Mouse (Mus musculus) midbrain, embryonic 14.5 days (tissue): Measurements from ENCODE around the gene Car6. TPM values are rescaled to one million over a fixed set of nuclear protein-coding genes. Genes with fewer than 3 reads are reported as not detected.

ENCODE experiments used
- ATAC-seq: fragments of 200-750 bp; cut with Nextera tagmentation; 2 replicates; pipeline ENCODE4 v1.8.0; 2017; ENCODE audit warnings: moderate number of reproducible peaks, moderate library complexity; ENCODE audit not compliant: low FRiP score, low TSS enrichment
- DNase-seq: peaks from one replicate; pipeline ENCODE4 v3.0.0-alpha.2; 2015
- H3K27ac ChIP-seq: fragments of 300-500 bp; sonication (generic); replicated peaks from 2 replicates; pipeline ENCODE4 v1.5.1; 2014; ENCODE audit warnings: mild to moderate bottlenecking, low read depth, low read length, moderate library complexity
- H3K27me3 ChIP-seq: fragments of 300-500 bp; sonication (generic); 2 replicates; pipeline ENCODE4 v1.6.1; 2014; ENCODE audit warnings: low read length, control low read depth, mixed read lengths; ENCODE audit not compliant: control insufficient read depth, insufficient read depth
- H3K36me3 ChIP-seq: fragments of 300-500 bp; sonication (generic); 2 replicates; pipeline ENCODE4 v1.6.1; 2014; ENCODE audit warnings: low read length, control low read depth; ENCODE audit not compliant: control insufficient read depth, insufficient read depth
- H3K4me1 ChIP-seq: fragments of 300-500 bp; sonication (generic); 2 replicates; pipeline ENCODE4 v1.6.1; 2014; ENCODE audit warnings: mild to moderate bottlenecking, antibody characterized with exemption, low read length, control low read depth; ENCODE audit not compliant: control insufficient read depth, insufficient read depth
- H3K4me2 ChIP-seq: fragments of 300-500 bp; sonication (generic); 2 replicates; pipeline ENCODE4 v1.6.1; 2014; ENCODE audit warnings: mild to moderate bottlenecking, low read length, moderate library complexity
- H3K4me3 ChIP-seq: fragments of 300-500 bp; sonication (generic); replicated peaks from 2 replicates; pipeline ENCODE4 v1.5.1; 2014; ENCODE audit warnings: low read depth, low read length
- H3K9ac ChIP-seq: fragments of 300-500 bp; sonication (generic); replicated peaks from 2 replicates; pipeline ENCODE4 v1.6.1; 2014; ENCODE audit warnings: mild to moderate bottlenecking, low read length, moderate library complexity
- H3K9me3 ChIP-seq: fragments of 300-500 bp; sonication (generic); 2 replicates; pipeline ENCODE4 v1.6.1; 2016; ENCODE audit warnings: low read length, control low read depth, mixed read lengths; ENCODE audit not compliant: control insufficient read depth
- WGBS: fragments of 180-500 bp; shearing (Covaris S2); extraction: QIAGEN DNeasy Blood & Tissue Kit; methylation state at CpG from one replicate; pipeline ENCODE4 v1.1.7; 2014; 5-methylcytosine and 5-hydroxymethylcytosine counted together
- polyA plus RNA-seq: library from polyadenylated mRNA; unstranded; fragments of >200 nt; fragmentation: Nextera tagmentation; extraction: Ambion mirVana; gene quantifications from 2 replicates; pipeline ENCODE4 v1.2.1, GENCODE M21; 2014

Car6 gene
- polyA plus RNA-seq: 0.32 TPM in 1 of 2 replicates, not detected in the other

DNA sequence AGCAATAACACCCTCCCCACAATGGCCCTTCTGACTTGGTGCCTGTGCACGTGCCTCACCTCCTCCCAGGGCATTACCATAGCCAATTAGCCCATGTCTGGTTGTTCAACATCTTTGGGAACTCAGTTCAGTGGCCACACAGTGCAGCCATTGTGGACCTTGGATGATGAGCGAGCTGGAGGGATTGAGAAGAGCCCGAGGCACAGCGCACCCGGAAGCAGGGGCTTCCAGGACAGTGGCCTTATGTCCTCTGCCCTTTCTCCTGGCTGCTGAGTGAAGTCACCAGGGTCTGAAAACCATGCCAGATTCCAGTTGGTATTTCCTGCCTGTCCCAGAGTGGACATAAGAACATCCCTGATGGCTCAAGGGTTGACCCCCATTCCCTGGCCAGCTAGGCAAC is at the start of gene Car6:
Gene Car6, minus strand, starts transcription at position 101 of the 400 bp plus-strand sequence.
- Histone ChIP-seq H3K4me1 (no peaks in the 10 kb centered on the region), H3K4me2 (no peak within 1 kb of the TSS), H3K36me3 (no peaks in the 10 kb centered on the region), H3K4me3 (no peak within 1 kb of the TSS), H3K9ac (no peak within 1 kb of the TSS), H3K27ac (no peak within 1 kb of the TSS), H3K27me3 (no peaks in the 10 kb centered on the region), H3K9me3 (no peaks in the 10 kb centered on the region)
- ATAC-seq (no peak), DNase-seq (no peak)
- WGBS: 76% methylated on average over 5 of the region's 5 CpGs

DNA sequence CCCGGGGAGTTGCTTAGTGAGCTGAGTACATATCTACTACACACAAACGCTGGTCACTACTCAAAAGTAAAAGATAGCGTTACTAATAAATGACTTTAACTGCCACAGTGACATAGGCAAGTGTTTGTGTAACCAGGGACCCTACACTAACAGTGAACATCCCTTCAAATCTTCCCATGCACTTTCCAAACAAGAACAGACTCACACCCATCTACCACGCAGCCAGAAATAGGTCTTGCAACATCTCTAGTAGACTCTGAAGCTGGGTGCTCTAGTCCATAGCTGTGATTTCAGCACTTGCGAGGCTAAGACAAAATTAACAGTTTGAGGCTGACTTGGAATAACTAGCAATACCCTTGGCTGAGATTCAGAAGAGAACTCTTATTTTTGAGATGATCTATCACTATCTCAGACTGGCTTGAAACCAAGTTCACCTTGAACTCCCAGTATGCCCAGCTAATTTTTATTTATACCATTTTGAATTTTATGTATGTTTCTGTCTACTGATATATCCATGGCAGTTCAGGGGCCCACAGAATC is 48.7 kb upstream of the Car6 start:
- 83% methylated on average over 5 of the region's 5 CpGs for WGBS
- no peak for DNase-seq

DNA sequence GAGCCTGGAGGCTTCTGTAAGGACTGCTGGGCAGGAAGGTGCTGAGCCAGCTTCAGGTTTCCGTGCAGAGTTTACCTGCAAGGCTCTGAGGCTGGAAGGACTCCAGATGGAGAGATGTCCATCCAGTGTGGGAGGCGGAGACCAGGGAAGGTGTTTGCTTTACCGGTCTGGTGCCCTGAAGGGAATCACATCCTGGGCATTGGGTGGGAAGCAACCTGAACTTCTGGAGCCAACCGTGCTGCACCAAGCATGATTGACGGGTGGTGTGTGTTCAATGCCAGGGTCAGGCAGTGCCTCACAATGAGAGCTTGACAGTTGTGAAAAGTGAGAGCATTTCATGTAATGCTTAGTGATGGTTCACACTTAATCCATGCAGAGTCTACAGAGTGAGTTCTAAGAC is 47.8 kb upstream of the Car6 start:
- Histone ChIP-seq H3K9me3 (no peaks in the 10 kb centered on the region), H3K4me3 (no peak overlapping the region), H3K9ac (no peak overlapping the region), H3K27ac (no peak overlapping the region), H3K27me3 (no peaks in the 10 kb centered on the region), H3K36me3 (peaks cover 57% of the 10 kb centered on the region), H3K4me1 (peaks cover 19% of the 10 kb centered on the region), H3K4me2 (no peak overlapping the region)
- ATAC-seq: no peak
- no peak for DNase-seq
- WGBS: 82% methylated on average over 5 of the region's 5 CpGs

More for the DNA sequence above, 48.7 kb upstream of the Car6 start:
- no peak for ATAC-seq
- Histone ChIP-seq H3K9ac (no peak overlapping the region), H3K36me3 (peaks cover 48% of the 10 kb centered on the region), H3K4me2 (no peak overlapping the region), H3K4me1 (peaks cover 19% of the 10 kb centered on the region), H3K4me3 (no peak overlapping the region), H3K9me3 (no peaks in the 10 kb centered on the region), H3K27me3 (no peaks in the 10 kb centered on the region), H3K27ac (peak overlapping the region; percentile 89; the same call in 1 of the 2 replicates)

DNA sequence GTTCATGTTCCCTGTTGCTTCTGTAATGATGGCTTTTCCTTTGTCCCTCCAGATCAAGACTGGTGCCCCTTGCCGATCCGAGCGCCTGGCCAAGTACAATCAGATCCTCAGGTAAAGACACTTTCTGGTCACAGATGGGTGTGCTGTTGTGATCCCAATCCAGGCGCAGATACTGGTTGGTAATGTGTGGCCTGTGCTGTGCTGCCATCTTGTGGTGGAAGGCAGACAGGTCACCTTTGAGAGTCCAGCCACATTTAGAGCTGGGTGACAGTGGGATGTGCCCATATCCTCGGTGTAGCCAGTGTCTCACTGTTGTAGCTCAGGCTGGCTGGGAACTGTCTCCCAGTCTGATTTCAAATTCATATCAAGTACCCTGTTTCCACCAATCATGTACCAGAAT is 46.9 kb upstream of the Car6 start:
- Histone ChIP-seq H3K9ac (no peak overlapping the region), H3K9me3 (no peaks in the 10 kb centered on the region), H3K27me3 (no peaks in the 10 kb centered on the region), H3K4me3 (no peak overlapping the region), H3K4me2 (no peak overlapping the region), H3K27ac (no peak overlapping the region), H3K36me3 (peaks cover 65% of the 10 kb centered on the region), H3K4me1 (peaks cover 19% of the 10 kb centered on the region)
- ATAC-seq (no peak), DNase-seq (peak; percentile 87)
- 65% methylated on average over 5 of the region's 5 CpGs for WGBS

DNA sequence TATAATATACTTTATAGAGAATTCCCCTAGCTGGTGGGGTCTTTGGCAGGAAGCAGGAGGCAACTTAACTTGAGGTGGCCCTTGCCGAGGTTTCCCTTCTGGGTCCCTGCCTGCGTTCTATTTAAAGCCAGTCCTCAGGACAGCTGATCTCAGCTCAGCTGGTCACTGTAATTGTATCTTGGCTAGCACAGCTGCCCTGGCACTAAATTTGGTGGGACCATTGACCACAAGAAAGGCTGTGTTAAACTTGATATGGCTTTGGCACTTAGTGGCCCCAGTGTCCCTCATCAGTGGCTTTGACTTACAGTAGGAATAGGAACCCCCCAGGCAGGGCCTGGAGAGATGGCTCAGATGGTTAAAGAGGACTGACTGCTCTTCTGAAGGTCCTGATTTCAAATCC is 44.7 kb upstream of the Car6 start:
- no peaks in the 10 kb centered on the region for H3K9me3 ChIP-seq
- peaks cover 6% of the 10 kb centered on the region for H3K4me1 ChIP-seq
- DNase-seq (no peak), ATAC-seq (no peak)
- H3K27me3 ChIP-seq: no peaks in the 10 kb centered on the region
- no peak overlapping the region for H3K27ac ChIP-seq
- no peak overlapping the region for H3K4me2 ChIP-seq
- 79% methylated on average over 2 of the region's 2 CpGs for WGBS
- peaks cover 87% of the 10 kb centered on the region for H3K36me3 ChIP-seq
- H3K9ac ChIP-seq: no peak overlapping the region
- H3K4me3 ChIP-seq: no peak overlapping the region

DNA sequence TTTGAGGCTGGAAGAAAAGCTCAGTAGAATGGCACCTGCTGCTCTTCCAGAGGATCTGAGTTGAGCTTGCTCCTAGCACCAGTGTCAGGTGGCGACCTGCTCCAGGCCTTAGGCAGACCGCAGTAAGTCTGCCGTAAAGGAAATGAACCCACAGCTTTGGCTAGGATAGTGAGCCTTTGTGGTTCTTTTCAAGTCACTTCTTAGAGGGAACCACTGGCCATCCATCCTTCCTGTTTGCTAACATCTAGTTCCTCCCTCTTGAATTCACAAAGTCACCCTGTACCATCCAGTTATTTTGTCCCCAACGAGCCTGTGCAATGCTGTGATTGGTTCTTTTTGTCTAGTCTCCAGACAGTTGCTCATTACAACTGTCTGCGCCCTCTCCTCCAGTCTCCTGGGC is 41.6 kb upstream of the Car6 start:
- H3K9me3 ChIP-seq: no peaks in the 10 kb centered on the region
- no peak overlapping the region for H3K4me3 ChIP-seq
- WGBS: 85% methylated on average over 5 of the region's 5 CpGs
- DNase-seq: no peak
- no peak overlapping the region for H3K4me2 ChIP-seq
- H3K27me3 ChIP-seq: no peaks in the 10 kb centered on the region
- no peak overlapping the region for H3K27ac ChIP-seq
- no peak overlapping the region for H3K9ac ChIP-seq
- peaks cover 70% of the 10 kb centered on the region for H3K36me3 ChIP-seq
- no peak for ATAC-seq
- peaks cover 23% of the 10 kb centered on the region for H3K4me1 ChIP-seq

DNA sequence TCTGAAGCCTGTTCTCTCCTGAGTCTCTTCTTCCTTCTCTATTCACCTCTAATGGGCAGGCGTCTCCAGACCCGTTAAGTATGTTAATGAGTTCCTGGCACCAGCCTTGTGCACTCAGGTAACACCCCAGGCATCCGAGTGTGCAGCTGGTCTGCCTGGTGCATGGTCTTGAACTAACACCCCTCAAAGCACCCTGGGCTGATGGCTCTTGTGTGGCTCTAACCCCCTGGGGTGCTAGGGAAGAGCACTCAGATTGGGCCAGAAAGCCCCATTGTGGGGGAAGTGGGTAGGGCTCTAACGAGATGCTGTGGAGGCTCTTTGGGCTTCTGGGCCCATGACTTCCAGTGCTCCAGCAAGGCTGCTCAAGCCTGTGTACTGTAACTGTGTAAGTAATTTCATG is 40.6 kb upstream of the Car6 start:
- Histone ChIP-seq H3K4me1 (peaks cover 23% of the 10 kb centered on the region), H3K27me3 (no peaks in the 10 kb centered on the region), H3K9me3 (no peaks in the 10 kb centered on the region), H3K4me3 (no peak overlapping the region), H3K9ac (no peak overlapping the region), H3K27ac (no peak overlapping the region), H3K36me3 (peaks cover 61% of the 10 kb centered on the region), H3K4me2 (no peak overlapping the region)
- ATAC-seq (no peak), DNase-seq (no peak)
- WGBS: 72% methylated on average over 4 of the region's 4 CpGs

DNA sequence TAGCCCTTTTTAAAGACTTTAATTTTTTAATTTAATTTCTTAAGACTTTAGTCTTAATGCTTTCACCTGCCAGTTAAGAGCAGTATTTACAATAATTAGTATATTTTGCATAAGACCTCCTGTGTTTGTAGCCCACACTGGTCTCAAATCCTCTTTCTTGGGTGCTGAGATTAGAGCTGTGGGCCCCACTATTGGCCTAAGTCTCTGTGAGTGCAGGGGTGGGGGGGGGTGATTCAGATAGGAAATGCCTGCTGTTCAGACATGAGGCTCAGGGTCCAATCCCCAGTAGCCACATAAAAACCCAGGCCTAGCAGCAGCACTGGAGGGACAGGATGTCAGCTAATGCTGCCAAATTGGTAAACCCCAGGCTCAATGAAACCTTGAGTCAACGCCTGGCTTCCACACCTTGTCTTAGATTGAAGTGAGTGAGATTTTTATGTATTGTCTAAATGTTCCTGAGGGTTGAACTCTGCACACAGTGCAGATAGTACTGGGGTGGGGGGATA is 39.3 kb upstream of the Car6 start:
- H3K36me3 ChIP-seq: peaks cover 49% of the 10 kb centered on the region
- H3K27me3 ChIP-seq: no peaks in the 10 kb centered on the region
- WGBS: 90% methylated on average over 1 of the region's 1 CpGs
- H3K4me1 ChIP-seq: peaks cover 28% of the 10 kb centered on the region
- no peaks in the 10 kb centered on the region for H3K9me3 ChIP-seq
- ATAC-seq (no peak), DNase-seq (no peak)
- H3K9ac ChIP-seq: no peak overlapping the region
- no peak overlapping the region for H3K4me2 ChIP-seq
- H3K27ac ChIP-seq: no peak overlapping the region
- no peak overlapping the region for H3K4me3 ChIP-seq

DNA sequence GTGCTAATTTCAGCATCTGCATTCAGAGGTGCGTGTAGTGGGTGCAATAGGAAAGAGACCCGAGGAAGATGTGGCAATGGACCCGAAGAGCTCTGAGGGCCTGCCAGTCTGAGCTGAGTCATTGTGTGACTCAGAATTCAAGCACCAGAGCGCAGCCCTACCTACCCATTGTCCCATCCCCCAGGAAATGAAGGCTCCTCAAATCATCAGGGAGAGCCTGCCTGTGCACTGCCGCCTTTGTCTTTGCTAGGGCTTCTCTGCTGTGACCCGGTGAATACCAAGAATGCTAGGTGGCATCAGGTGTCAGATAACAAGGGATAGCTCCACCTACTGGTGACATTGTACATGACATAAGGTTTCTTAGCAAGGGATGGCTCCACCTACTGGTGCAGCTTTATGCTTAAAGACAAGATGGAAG is 38.8 kb upstream of the Car6 start:
- peaks cover 28% of the 10 kb centered on the region for H3K4me1 ChIP-seq
- H3K9ac ChIP-seq: no peak overlapping the region
- H3K9me3 ChIP-seq: no peaks in the 10 kb centered on the region
- DNase-seq (peak; percentile 96), ATAC-seq (no peak)
- H3K4me2 ChIP-seq: peak overlapping the region; percentile 86
- H3K27me3 ChIP-seq: no peaks in the 10 kb centered on the region
- H3K36me3 ChIP-seq: peaks cover 46% of the 10 kb centered on the region
- H3K4me3 ChIP-seq: no peak overlapping the region; the same call in 1 of the 2 replicates
- no peak overlapping the region for H3K27ac ChIP-seq
- 10% methylated on average over 6 of the region's 6 CpGs for WGBS
